Mouse (Mus musculus) layer of hippocampus, adult 9-10 months (tissue): ENCODE measurements around the gene Prss33.

Source experiments
- DNase-seq: peaks from one replicate; pipeline ENCODE4 v3.0.0; 2022; ENCODE audit warnings: low spot score

Prss33 gene

DNA sequence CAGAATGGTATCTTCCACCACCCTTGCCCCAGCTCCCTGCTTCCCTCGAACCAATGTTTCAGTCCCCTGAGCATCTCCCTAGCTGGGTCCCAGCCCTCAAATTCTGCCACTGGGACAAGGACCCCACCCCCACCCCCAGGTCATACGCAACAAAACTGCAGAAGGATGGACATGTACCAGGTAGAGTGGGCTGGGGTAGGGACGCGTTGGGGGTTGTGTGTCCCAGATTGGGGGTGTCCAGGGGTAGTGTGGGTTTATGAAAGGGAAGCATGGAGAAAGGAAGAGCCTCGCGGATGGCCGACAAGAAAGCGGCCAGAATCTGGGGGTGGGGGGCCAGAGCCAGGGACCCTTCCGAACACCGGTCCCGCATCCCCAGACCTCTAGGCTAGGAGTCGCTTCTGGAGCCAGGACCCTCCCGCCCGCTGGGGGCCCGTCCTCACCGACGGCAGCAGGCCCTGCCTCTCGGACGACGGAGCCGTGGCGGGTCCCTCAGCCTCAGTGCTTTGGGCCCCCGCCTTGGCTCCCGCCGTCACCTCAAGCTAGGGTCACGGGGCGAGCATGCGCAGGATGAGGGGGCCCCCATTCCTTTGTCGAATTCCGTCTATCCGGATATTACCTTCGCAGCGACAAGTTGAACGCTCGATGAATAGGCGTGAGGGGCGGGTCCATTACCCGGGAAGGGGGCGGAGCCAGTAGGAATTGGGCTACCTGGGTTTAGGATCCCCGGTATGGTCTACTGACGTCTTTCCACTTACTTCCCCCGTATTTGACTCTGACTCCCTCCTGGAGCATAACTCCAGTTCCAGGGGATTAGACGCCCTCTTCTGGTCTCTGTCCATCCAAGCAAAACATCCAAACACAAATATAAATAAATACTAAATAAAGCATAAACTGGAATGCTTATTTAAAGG lies 50.0 kb downstream of the Prss33 start, which contains the start of gene Flywch2:
Gene Flywch2 (minus strand): TSS at position 521 of the 911 bp plus-strand sequence.
- DNase-seq, result peak; percentile 76

DNA sequence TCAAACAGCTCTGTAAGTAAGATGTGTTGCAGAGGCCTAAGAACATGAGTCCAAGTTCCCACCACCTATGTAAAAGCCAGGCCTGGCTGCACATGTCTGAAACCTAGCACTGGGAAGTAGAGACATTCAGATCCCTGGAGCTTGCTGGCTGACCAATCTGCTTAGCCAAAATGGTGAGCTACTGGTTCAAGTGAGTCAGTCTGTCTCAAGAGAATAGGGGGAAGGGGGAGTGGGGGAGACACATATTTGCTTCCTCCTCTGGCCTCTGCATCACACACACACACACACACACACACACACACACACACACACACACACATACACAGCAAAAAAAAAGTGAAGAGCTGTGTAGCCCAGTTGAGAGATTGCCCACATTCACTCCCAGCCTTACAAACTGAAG lies 52.5 kb downstream of the Prss33 start:
- no peak for DNase-seq
